Mouse (Mus musculus): ENCODE results near the gene Fcer1g. TPM values are rescaled to one million over a fixed set of nuclear protein-coding genes. Genes with fewer than 3 reads are reported as not detected.

The Fcer1g gene
- polyA plus RNA-seq, 1 experiment from 2014 or later = 33.8 TPM

DNA sequence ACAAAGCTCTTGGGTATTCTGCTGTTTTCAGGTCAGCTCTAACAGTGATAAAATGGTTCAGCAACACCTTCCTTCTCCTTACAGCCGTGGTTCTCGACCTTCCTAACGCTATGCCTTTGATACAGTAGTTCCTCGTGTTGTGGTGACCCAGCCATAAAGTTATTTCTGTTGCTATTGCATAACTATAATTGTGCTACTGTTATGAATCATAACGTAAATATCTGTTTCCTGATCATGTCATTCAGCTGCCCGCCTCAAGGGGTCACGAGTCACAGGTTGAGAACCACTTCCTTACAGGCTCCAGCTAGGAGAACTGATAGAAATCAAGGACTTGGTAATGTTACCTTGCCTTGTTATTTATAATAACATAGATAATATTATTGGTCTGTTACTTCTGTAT is 49.9 kb downstream of the Fcer1g start:
- Histone ChIP-seq H3K9me3 (no peaks in the 10 kb centered on the region), H3K9ac (no peak overlapping the region), H3K4me3 (no peak overlapping the region), H3K36me3 (no peaks in the 10 kb centered on the region), H3K4me2 (no peak overlapping the region), H3K4me1 (replicated peaks) (peaks cover 12% of the 10 kb centered on the region), H3K27me3 (no peaks in the 10 kb centered on the region), H3K27ac (no peak overlapping the region)
- no peak for ATAC-seq (ENCODE audit: low FRiP score)
- 81% methylated on average over 7 of the region's 7 CpGs for WGBS

GRCm38 (mm10) chr1:171183620-171184019 is 50.5 kb downstream of the Fcer1g start:
- WGBS = 75% methylated on average over 3 of the region's 3 CpGs
- Histone ChIP-seq H3K36me3 (no peaks in the 10 kb centered on the region), H3K4me3 (no peak overlapping the region), H3K27ac (no peak overlapping the region), H3K4me1 (replicated peaks) (peaks cover 6% of the 10 kb centered on the region; the same call in 1 of the 2 replicates), H3K9ac (no peak overlapping the region), H3K9me3 (no peaks in the 10 kb centered on the region), H3K27me3 (no peaks in the 10 kb centered on the region), H3K4me2 (no peak overlapping the region)
- ATAC-seq (ENCODE audit: low FRiP score) = no peak

- Histone ChIP-seq H3K9me3 (no peaks in the 10 kb centered on the region), H3K36me3 (no peaks in the 10 kb centered on the region), H3K4me3 (no peak overlapping the region), H3K4me2 (no peak overlapping the region), H3K9ac (no peak overlapping the region), H3K27me3 (no peaks in the 10 kb centered on the region), H3K4me1 (replicated peaks) (peaks cover under 1% of the 10 kb centered on the region; the same call in 1 of the 2 replicates), H3K27ac (no peak overlapping the region)
- ATAC-seq (ENCODE audit: low FRiP score) = no peak
- WGBS = 77% methylated on average over 3 of the region's 3 CpGs
These were observed 51.1 kb downstream of the Fcer1g start for GRCm38 (mm10) chr1:171183025-171183424.

Other genes with a start within 250 kb of the Fcer1g start
- gene Fcgr4, start 215.4 kb downstream of the Fcer1g start, polyA plus RNA-seq (2015; fragmentation: Nextera tagmentation; extraction: Ambion mirVana) = 0.31 TPM in 2 replicates
- 8.1 and 10.0 TPM in 2 replicates for gene Fcgr3, start 169.4 kb downstream of the Fcer1g start, polyA plus RNA-seq (2015; fragmentation: Nextera tagmentation; extraction: Ambion mirVana)
- 9.4 and 18.4 TPM in 2 replicates for gene Cfap126, start 120.4 kb downstream of the Fcer1g start, polyA plus RNA-seq (2015; fragmentation: Nextera tagmentation; extraction: Ambion mirVana)
- 256 and 259 TPM in 2 replicates for gene Sdhc, start 83.8 kb downstream of the Fcer1g start, polyA plus RNA-seq (2015; fragmentation: Nextera tagmentation; extraction: Ambion mirVana)
- gene Mpz, start 83.7 kb downstream of the Fcer1g start, polyA plus RNA-seq (2015; fragmentation: Nextera tagmentation; extraction: Ambion mirVana) = 4.9 and 7.9 TPM in 2 replicates
- gene Pcp4l1, start 38.1 kb downstream of the Fcer1g start, polyA plus RNA-seq (2015; fragmentation: Nextera tagmentation; extraction: Ambion mirVana) = 25.1 and 44.1 TPM in 2 replicates
- 0.32 and 0.48 TPM in 2 replicates for gene Nr1i3, start 20.4 kb downstream of the Fcer1g start, polyA plus RNA-seq (2015; fragmentation: Nextera tagmentation; extraction: Ambion mirVana)
- 35.4 and 42.4 TPM in 2 replicates for gene Tomm40l, start 11.9 kb downstream of the Fcer1g start, polyA plus RNA-seq (2015; fragmentation: Nextera tagmentation; extraction: Ambion mirVana)
- 4.4 and 6.0 TPM in 2 replicates for gene Apoa2, start 9.3 kb downstream of the Fcer1g start, polyA plus RNA-seq (2015; fragmentation: Nextera tagmentation; extraction: Ambion mirVana)
- gene Adamts4, start 16.1 kb upstream of the Fcer1g start, polyA plus RNA-seq (2015; fragmentation: Nextera tagmentation; extraction: Ambion mirVana) = 4.9 and 5.0 TPM in 2 replicates
- 222 and 228 TPM in 2 replicates for gene Ndufs2, start 17.0 kb upstream of the Fcer1g start, polyA plus RNA-seq (2015; fragmentation: Nextera tagmentation; extraction: Ambion mirVana)
- gene B4galt3, start 36.0 kb upstream of the Fcer1g start, polyA plus RNA-seq (2015; fragmentation: Nextera tagmentation; extraction: Ambion mirVana) = 105 and 110 TPM in 2 replicates
- gene Ppox, start 46.8 kb upstream of the Fcer1g start, polyA plus RNA-seq (2015; fragmentation: Nextera tagmentation; extraction: Ambion mirVana) = 45.0 and 51.1 TPM in 2 replicates
- gene Usp21, start 53.6 kb upstream of the Fcer1g start, polyA plus RNA-seq (2015; fragmentation: Nextera tagmentation; extraction: Ambion mirVana) = 106 and 107 TPM in 2 replicates
- gene Ufc1, start 60.7 kb upstream of the Fcer1g start, polyA plus RNA-seq (2015; fragmentation: Nextera tagmentation; extraction: Ambion mirVana) = 125 and 128 TPM in 2 replicates
- 51.6 and 52.3 TPM in 2 replicates for gene Dedd, start 94.8 kb upstream of the Fcer1g start, polyA plus RNA-seq (2015; fragmentation: Nextera tagmentation; extraction: Ambion mirVana)
- 54.8 and 59.7 TPM in 2 replicates for gene Nit1, start 111.3 kb upstream of the Fcer1g start, polyA plus RNA-seq (2015; fragmentation: Nextera tagmentation; extraction: Ambion mirVana)
- 164 and 169 TPM in 2 replicates for gene Pfdn2, start 111.3 kb upstream of the Fcer1g start, polyA plus RNA-seq (2015; fragmentation: Nextera tagmentation; extraction: Ambion mirVana)
- 2.8 and 3.3 TPM in 2 replicates for gene Klhdc9, start 126.4 kb upstream of the Fcer1g start, polyA plus RNA-seq (2015; fragmentation: Nextera tagmentation; extraction: Ambion mirVana)
- gene Nectin4, start 135.7 kb upstream of the Fcer1g start, polyA plus RNA-seq (2015; fragmentation: Nextera tagmentation; extraction: Ambion mirVana) = 1.4 and 1.7 TPM in 2 replicates
- 1.00 and 1.0 TPM in 2 replicates for gene Arhgap30, start 154.6 kb upstream of the Fcer1g start, polyA plus RNA-seq (2015; fragmentation: Nextera tagmentation; extraction: Ambion mirVana)
- 202 and 209 TPM in 2 replicates for gene Usf1, start 176.9 kb upstream of the Fcer1g start, polyA plus RNA-seq (2015; fragmentation: Nextera tagmentation; extraction: Ambion mirVana)
- gene Tstd1, start 184.5 kb upstream of the Fcer1g start, polyA plus RNA-seq (2015; fragmentation: Nextera tagmentation; extraction: Ambion mirVana) = 10.0 and 11.7 TPM in 2 replicates
- gene F11r, start 203.2 kb upstream of the Fcer1g start, polyA plus RNA-seq (2015; fragmentation: Nextera tagmentation; extraction: Ambion mirVana) = 12.2 and 13.3 TPM in 2 replicates

Measured in hindbrain, embryonic 13.5 days (tissue).